Mouse (Mus musculus) erythroblast, embryonic 14.5 days (primary cell): ENCODE results near the gene Bahcc1. TPM values are rescaled to one million over a fixed set of nuclear protein-coding genes. Genes with fewer than 3 reads are reported as not detected.

Experiments used
- H3K27me3 ChIP-seq: 2 replicates; pipeline ENCODE4 v1.6.1; 2012; ENCODE audit warnings: inconsistent platforms; ENCODE audit not compliant: control insufficient read depth
- H3K36me3 ChIP-seq: 2 replicates; pipeline ENCODE4 v1.6.1; 2012; ENCODE audit warnings: mild to moderate bottlenecking, inconsistent platforms; ENCODE audit not compliant: control insufficient read depth
- H3K4me1 ChIP-seq: 2 replicates; pipeline ENCODE4 v1.6.1; 2012; ENCODE audit warnings: inconsistent platforms; ENCODE audit not compliant: control insufficient read depth
- H3K4me3 ChIP-seq: replicated peaks from 2 replicates; pipeline ENCODE3; 2012; ENCODE audit warnings: moderate library complexity, mild to moderate bottlenecking, inconsistent platforms
- H3K9me3 ChIP-seq: 2 replicates; pipeline ENCODE4 v1.6.1; 2012; ENCODE audit warnings: low read length, inconsistent platforms, mixed read lengths; ENCODE audit not compliant: control insufficient read depth
- GATA1 ChIP-seq: IDR thresholded peaks from 2 replicates; pipeline ENCODE4 v1.6.1; 2012; ENCODE audit warnings: low read length, inconsistent platforms, mixed read lengths
- TAL1 ChIP-seq: IDR thresholded peaks from 3 replicates; pipeline ENCODE4 v1.6.1; 2012; ENCODE audit warnings: low read length, inconsistent platforms, mixed read lengths
- polyA plus RNA-seq: library from polyadenylated mRNA; stranded (reverse); fragments of >175 nt; gene quantifications from 2 replicates; pipeline ENCODE4 v1.2.3, GENCODE M21; 2012

Gene Bahcc1
- polyA plus RNA-seq, 1 experiment: 0.21 TPM

- H3K9me3 ChIP-seq: no peaks in the 10 kb centered on the region
- H3K36me3 ChIP-seq: peaks cover 12% of the 10 kb centered on the region
- TF ChIP-seq TAL1 (no peak), GATA1 (no peak)
- no peaks in the 10 kb centered on the region for H3K27me3 ChIP-seq
- H3K4me3 ChIP-seq: no peak overlapping the region
- H3K4me1 ChIP-seq: peaks cover 21% of the 10 kb centered on the region
Observed at GRCm38 (mm10) chr11:120268195-120268967, 35.6 kb downstream of the Bahcc1 start.

- H3K27me3 ChIP-seq: no peaks in the 10 kb centered on the region
- no peak overlapping the region for H3K4me3 ChIP-seq
- no peaks in the 10 kb centered on the region for H3K9me3 ChIP-seq
- no peak for TF ChIP-seq GATA1
- no peak for TF ChIP-seq TAL1
- H3K36me3 ChIP-seq: peaks cover 15% of the 10 kb centered on the region
- H3K4me1 ChIP-seq: peaks cover 21% of the 10 kb centered on the region
Observed at GRCm38 (mm10) chr11:120269007-120269406, 36.3 kb downstream of the Bahcc1 start.

GRCm38 (mm10) chr11:120269498-120270104 lies 36.9 kb downstream of the Bahcc1 start:
- Histone ChIP-seq H3K9me3 (no peaks in the 10 kb centered on the region), H3K4me3 (no peak overlapping the region), H3K4me1 (peaks cover 21% of the 10 kb centered on the region), H3K36me3 (peaks cover 19% of the 10 kb centered on the region), H3K27me3 (no peaks in the 10 kb centered on the region)
- TF ChIP-seq TAL1: no peak
- no peak for TF ChIP-seq GATA1

- H3K36me3 ChIP-seq: peaks cover 12% of the 10 kb centered on the region; the same call in 1 of the 2 replicates
- no peaks in the 10 kb centered on the region for H3K9me3 ChIP-seq
- no peak overlapping the region for H3K4me3 ChIP-seq
- peaks cover 3% of the 10 kb centered on the region; the same call in 1 of the 2 replicates for H3K4me1 ChIP-seq
- TF ChIP-seq GATA1: no peak
- TF ChIP-seq TAL1: no peak
- H3K27me3 ChIP-seq: no peaks in the 10 kb centered on the region
Observed at GRCm38 (mm10) chr11:120279335-120279734, 46.6 kb downstream of the Bahcc1 start.

GRCm38 (mm10) chr11:120280281-120280773 lies 47.6 kb downstream of the Bahcc1 start:
- H3K4me3 ChIP-seq: no peak overlapping the region
- H3K27me3 ChIP-seq: no peaks in the 10 kb centered on the region
- H3K4me1 ChIP-seq: peaks cover 3% of the 10 kb centered on the region; the same call in 1 of the 2 replicates
- no peaks in the 10 kb centered on the region for H3K9me3 ChIP-seq
- TF ChIP-seq TAL1: no peak
- no peak for TF ChIP-seq GATA1
- H3K36me3 ChIP-seq: peaks cover 11% of the 10 kb centered on the region

GRCm38 (mm10) chr11:120280774-120281173 lies 48.0 kb downstream of the Bahcc1 start:
- H3K36me3 ChIP-seq: peaks cover 11% of the 10 kb centered on the region
- no peaks in the 10 kb centered on the region for H3K9me3 ChIP-seq
- H3K4me3 ChIP-seq: no peak overlapping the region
- peaks cover 3% of the 10 kb centered on the region; the same call in 1 of the 2 replicates for H3K4me1 ChIP-seq
- H3K27me3 ChIP-seq: no peaks in the 10 kb centered on the region
- TF ChIP-seq GATA1 (no peak), TAL1 (no peak)

- Histone ChIP-seq H3K9me3 (no peaks in the 10 kb centered on the region), H3K36me3 (peaks cover 11% of the 10 kb centered on the region), H3K4me3 (no peak overlapping the region), H3K4me1 (peaks cover 3% of the 10 kb centered on the region; the same call in 1 of the 2 replicates), H3K27me3 (no peaks in the 10 kb centered on the region)
- TF ChIP-seq GATA1 (no peak), TAL1 (no peak)
Observed at GRCm38 (mm10) chr11:120281197-120281596, 48.5 kb downstream of the Bahcc1 start.

- Histone ChIP-seq H3K4me3 (no peak overlapping the region), H3K4me1 (peaks cover 7% of the 10 kb centered on the region), H3K27me3 (no peaks in the 10 kb centered on the region), H3K36me3 (peaks cover 14% of the 10 kb centered on the region), H3K9me3 (peaks cover 7% of the 10 kb centered on the region)
- TF ChIP-seq TAL1 (no peak), GATA1 (no peak)
Observed at GRCm38 (mm10) chr11:120283542-120283941, 50.8 kb downstream of the Bahcc1 start.

GRCm38 (mm10) chr11:120289644-120290043 lies 56.9 kb downstream of the Bahcc1 start:
- H3K27me3 ChIP-seq: no peaks in the 10 kb centered on the region
- TF ChIP-seq TAL1: no peak
- no peak for TF ChIP-seq GATA1

More at GRCm38 (mm10) chr11:120289644-120290043, 56.9 kb downstream of the Bahcc1 start:
- Histone ChIP-seq H3K4me3 (no peak overlapping the region), H3K4me1 (peaks cover 8% of the 10 kb centered on the region), H3K36me3 (peaks cover 19% of the 10 kb centered on the region), H3K9me3 (peaks cover 19% of the 10 kb centered on the region)
